Mouse (Mus musculus) frontal cortex, adult (tissue): ENCODE results near the gene Angptl2.
A peak's percentile ranks its signal among the peaks of the same experiment; 100 is the strongest.
"Not testable (repeated sequence)": the region's sequence is repeated elsewhere in the genome, so short reads cannot be mapped to it uniquely, and the experiment has no call there.

Source experiments
- ATAC-seq: cut with Nextera tagmentation; 2 replicates; pipeline ENCODE4 v1.9.2; 2017; ENCODE audit warnings: mild to moderate bottlenecking, moderate library complexity, mixed read lengths; ENCODE audit not compliant: low TSS enrichment

The Angptl2 gene

DNA sequence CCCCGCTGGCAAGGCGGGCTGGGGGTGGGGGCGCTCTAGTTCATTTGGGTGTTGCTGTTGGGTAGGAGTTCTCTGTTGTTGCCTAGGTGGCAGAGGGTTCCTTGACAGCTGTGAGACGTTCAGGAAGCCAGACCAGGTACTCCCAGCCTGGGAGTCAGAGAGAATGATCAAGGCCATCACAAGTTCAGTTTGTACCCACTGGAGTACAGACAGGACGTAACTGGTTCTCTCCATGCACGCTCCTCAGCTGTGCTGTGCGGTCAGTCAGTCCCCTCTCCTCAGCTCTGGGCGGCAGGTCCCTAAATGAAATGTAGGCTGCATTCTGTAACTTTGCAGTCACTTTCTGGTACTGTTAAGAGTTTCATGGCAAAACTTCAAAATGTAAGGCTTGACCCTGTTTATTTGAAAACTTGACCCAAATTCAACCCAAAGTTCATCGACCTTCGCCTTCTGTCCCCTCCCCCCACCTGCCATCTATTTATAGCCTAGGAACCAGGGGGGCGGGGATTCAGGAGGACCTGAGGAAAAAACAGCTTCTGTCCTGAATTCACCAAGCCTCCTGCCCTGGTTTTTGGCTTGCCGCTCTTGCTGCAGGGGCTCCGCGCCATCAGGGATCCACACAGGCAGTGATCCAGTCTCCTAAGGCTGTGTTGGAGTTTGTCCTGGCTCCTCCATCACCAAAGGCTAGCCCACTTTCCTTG is 15.4 kb upstream of the Angptl2 start:
- no peak for ATAC-seq

DNA sequence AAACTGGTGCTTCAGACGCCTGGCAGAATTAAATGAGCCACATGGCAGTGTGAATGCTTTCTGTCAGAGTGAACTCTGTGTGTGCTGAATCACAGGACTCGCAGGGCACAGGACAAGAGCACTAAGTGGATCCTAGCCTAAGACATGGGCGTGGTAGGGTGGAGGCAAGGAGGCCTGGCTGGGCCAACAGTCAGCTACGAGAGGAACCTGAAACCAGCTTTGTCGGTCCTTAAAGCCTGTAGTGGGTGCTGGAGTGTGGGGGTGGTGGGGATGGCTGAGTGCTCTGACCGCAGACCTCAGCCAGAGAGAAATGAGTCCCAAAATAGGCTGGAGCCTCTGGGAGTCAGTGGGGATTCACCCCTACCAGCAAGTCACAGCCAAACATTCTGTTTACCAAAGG is 12.6 kb upstream of the Angptl2 start:
- no peak for ATAC-seq

DNA sequence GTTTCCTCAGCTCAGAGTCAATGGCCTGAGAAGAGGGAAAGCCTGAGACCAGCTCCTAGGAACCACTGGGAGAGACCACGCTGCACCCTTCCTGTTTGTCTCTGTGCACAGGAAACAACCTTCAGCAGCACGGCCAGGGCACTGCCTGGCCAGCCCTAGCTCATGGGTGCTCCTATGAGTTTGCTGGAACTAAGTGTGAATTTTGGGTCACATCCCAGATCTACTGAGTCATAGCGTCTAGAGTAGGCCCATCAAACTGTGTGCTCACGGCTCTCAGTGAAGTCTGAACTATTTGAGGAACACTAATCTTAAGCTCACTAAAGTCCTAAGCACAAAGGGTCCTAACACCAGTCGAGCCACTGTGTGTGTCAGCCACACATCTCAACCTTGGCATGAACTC is 10.9 kb upstream of the Angptl2 start:
- ATAC-seq: peak; percentile 35; the same call in 1 of the 2 replicates

DNA sequence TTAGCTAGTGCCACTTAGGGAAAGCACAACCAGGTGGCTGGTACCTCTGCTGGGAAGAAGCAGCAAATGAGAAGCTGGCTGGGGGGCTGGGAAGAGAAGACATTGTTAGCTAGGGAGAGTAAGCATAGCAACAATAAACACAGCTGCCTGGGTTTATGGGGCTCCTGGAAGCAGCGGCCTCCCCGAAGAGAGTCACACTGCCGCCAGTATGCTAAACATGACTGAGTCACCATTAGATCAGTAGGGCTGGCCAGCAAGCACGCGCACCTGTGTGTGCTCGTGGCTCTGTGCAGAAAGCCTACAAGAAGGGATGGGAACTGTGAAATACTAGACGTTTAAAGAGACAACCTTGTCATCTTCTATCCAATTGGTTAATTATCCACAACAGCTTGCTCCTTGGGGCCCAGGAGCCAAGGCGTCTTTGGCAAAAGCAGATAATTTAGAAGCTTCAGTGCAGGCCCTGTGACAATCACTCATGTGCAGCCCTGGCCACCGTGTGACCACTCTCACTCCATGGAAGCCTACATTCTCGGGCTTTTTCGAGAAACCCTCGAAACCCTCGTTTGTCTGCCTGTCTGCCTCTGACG is 9.8 kb upstream of the Angptl2 start:
- ATAC-seq: peak; percentile 58; the same call in 1 of the 2 replicates

DNA sequence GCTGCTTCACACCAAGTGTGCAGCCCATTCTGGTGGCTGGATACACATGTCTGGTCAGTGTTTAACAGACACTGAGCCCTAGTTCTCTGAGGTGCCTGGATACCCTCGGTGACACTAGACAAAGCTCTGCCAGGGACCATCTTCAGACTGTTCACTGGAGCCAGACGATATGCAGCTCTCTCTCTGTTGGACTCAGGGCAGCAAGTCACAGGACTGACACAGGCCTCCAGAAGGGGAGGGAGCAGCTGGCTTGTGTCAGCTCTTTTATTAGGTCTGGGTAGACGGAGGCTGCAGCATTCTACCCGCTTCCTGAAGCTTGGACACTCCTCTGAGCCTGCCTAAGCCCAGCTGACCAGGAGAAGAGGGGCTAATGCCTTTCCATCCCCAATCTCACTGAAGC is 8.8 kb upstream of the Angptl2 start:
- ATAC-seq: no peak

DNA sequence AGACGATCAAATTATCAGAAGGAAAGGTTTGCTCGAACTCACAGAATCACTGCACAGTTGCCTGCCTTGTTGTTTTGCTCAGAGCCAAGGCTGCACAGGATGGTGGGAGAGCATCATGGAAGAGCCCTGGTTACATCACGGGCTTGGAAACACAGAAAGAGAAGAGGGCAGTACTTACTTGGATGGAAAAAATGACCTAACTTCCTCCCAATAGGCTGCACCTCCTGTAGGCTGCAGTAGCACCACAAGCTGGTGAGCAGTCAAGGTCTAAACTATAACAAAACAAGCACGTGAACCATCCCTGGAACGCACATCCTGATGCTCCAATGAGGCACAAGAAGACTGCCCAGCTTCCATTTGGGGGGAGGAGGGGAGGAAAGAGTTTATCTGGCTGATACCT is 7.7 kb upstream of the Angptl2 start:
- ATAC-seq: no peak

DNA sequence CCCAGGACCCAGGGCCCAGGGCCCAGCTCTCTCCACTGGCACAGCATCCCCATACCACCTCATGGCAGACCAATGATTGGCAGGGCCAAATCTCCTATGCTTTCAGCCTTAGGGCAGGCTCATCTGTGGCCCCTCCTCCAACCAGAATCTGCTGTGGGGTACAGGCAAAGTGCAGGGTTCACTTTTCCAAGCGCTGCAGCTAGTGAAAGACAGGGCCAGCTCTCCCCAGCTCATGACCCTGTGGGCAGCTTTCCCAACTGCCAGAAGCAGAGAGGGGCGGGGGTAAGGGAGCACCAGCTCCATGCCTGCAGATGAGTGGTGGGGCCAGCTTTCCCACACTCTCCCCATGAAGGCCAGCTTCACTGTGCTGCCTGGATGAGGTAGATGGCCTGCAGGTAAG is 5.0 kb upstream of the Angptl2 start:
- ATAC-seq: no peak

DNA sequence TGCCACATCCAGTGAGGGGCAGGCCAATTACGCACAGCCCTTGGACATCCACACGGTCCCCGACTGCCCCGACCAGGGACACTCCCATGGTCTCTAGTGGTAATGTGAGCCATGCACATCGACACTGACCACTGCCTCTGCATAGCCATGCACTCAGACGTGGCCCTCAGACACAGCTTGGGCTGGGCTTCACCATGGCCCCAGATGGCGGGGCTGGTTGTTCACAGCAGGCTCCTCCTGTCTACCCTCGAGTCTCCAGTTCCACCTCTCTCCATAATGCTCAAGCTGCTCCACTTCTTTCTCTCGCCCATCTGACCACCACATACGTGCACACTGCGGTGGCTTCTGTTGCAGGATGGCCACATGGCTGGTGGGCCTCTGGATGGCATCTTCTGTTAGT is 4.6 kb upstream of the Angptl2 start:
- not testable (repeated sequence) for ATAC-seq

DNA sequence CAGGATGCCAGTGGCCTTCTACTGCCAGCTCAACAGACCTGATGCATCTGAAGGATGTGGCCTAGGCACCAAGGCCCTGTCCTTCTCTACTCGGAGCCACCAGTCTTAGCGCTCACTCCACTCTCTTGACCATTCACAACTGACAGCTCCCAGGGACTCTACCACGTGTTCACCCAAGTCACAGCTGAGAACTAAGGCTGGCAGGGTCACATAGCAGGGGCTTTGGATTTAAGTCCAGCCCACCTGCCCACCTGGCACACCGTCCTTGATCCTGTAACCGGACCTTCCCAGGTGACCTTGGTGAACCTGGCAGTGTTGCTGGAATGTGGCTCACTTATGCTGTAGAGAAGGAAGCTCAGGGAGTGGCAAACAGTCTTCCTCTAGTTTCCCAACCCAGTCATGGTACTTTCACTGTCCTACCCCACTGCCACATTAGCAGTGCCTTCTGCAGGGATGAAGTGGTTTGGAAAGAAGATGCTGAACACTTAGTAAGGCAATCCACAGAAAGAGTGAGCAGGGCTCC is 631 bp upstream of the Angptl2 start:
- ATAC-seq: no peak

DNA sequence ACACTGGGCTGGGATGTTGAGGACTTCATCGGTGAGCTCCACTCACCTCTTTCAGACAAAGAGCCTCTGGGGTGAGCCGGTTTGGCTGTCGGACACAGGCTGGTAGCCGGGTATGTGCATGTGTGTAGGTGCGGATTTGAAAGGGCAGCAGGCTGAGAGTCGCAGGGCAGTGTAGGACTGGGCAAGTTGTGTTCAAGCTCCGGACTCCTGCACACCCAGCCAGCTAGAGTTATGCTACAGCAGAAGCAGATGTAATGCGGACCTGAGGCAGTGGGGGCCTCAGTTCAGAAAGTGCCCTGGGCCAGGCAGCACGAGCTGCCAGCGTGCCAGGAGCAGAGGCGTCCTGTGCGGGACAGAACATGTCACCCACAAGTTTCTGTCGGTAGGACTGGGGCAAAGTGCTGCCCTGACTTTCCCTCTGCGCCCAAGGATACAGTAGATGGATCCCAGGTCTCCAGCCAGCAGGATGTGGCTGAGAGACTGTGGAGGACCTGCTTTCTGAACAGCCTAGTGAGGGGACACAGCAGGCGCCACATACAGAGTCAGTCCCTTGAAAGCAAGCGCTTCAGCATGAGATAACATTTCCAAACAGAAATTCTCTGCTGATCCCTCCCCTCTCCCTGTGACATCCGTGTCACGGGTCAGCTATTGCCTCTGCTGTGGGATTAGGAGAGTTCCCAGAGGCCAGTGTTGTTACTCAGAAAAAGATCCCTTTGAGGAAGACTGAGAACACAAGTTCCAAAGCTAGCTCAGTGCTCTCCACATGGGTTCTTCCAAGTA is 966 bp downstream of the Angptl2 start:
- no peak for ATAC-seq

DNA sequence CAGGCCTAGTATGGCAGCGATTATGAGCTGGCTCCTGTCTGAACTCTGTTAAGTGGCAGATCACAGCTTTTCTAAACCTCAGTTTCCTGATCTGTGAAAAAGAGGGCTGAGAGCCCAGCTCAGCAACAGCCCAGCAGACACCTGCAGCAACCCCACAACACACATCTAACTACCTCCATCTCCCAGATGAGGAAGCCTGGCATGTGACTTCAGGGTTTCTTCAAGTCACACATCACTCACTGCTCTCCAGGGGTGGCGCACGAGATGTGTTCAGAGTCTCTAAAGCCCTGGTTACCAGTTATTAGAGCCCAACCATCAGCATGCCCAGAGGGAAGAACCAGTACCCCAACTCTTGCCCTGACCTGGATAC is 1.5 kb downstream of the Angptl2 start:
- ATAC-seq: no peak

DNA sequence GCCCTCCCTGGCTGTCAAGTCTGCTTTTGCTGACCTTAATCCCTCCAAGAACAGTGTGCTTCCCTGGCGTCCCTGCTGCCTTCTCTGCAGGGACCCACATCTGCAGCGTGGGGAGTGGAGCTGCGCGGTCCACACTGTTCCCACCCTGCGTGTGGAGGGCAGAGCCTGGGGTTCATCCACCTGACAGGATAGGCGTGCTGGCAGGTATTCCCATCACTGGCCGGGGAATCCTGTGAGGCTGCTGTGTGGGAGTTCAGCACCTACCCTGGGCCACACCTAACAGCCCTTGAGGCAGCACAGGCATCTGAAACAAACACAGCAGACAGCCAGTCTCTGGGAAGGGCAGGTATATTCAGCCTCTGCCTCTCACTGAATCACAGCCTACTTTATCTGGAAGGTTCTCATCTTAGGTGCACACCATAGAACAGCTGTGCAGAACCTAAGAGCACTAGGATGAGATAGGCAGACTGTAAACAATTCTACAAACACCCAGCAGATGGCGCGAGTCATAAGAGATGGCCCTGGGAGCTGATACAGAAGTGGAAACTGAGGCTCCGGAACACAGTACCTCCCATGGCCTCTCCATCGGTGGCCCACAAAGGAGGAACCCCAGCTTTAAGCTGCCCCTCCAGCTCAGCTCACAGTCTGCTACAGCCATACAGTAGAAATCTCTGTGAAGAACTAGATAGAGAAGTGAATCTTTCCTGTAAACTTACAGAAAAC is 3.2 kb downstream of the Angptl2 start:
- no peak for ATAC-seq

DNA sequence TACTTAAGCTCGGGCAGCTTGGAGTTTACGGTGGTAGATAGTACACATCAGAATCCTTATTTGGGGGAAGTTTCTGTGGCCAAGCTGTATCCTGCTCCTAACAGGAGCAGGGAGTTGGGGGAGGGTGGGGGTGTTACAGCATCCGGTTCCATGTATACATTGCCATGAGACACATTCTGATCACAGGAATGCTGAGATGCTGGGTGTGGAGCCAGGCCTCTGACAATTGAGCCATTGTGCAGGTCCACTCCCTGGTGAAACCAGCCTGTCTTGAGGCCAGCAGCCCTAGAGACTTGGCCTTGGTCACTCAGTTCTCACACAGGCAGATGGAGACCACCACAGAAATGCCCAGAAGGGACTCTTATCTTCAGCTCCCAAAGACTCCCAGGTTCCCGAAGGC is 3.8 kb downstream of the Angptl2 start:
- ATAC-seq: no peak

DNA sequence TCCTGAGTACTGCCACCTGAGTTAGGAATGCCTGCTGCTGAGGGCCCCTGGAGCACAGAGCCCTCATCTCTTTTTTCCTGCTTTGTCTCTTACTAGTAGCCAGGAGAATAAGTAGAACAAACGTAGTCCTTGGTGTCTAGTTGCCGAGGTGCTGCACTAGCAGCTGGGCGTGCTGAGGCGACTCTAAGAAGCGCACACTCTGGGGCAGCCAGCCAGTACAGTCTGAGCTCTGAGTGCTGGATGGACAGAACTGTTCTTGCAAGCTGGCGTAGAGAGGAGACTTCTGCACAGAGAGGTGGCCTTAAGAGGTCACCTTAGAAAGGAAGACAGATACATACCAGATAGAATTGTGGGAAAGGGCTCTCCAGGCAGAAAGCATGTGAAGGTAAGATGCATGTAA is 4.4 kb downstream of the Angptl2 start:
- ATAC-seq: peak; percentile 18; the same call in 1 of the 2 replicates

DNA sequence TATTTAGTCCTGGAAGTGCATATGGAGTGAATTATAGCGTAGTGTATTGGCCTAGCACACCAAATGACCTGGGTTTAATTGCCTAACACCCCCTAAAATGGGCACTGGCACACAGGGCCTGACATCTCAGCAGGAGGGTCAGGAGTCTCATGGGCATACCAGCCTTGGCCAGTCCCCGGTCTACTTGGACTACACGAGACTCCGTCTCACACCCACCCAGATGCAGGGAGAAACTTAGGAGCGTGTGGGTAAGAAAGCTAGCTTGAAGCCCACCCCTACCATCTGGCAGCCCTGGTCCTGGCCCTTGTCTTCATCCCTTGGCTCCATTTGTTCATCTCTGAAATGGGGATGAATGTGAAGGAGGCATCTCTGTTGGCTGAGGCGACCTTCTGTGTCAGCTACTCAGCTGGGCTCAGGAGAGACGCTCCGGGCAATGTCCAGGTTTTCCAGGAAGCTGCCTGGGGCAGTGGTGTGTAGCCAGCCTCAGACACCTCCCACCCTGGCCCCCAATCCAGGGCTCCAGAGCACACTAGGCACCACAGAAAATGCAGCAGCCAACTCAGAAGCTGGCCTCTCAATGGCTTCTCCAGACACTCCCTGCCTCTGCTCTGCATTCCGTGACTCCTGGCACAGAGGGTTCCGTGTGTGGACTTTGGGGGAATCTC is 4.9 kb downstream of the Angptl2 start:
- peak; percentile 8 for ATAC-seq

DNA sequence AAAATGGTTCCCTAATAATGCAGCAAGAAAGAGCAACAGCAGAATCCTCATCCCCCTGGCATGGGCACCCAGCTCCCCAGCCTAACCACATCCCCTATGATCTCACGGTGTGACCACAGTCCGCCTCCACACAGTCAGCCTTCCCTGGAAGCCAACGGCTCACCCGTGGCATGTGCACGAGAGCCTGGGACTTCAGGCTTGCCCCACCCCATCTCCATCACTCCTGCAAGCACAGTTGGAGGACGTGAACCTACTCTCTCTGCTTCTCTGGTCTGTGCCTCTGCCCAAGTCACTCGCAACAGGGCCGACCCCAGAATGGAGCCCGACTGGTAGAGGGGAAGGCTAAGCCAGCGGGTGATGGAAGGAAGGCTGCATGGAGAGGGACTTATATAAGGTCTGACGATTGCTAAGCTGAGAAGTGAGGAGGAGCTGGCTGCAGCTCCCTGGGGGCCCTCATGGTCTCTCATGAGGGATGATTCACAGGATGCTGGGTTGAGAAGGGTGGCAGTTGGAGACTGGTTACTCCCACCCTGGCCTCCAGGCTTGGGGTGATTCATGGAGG is 5.6 kb downstream of the Angptl2 start:
- ATAC-seq: peak; percentile 67

DNA sequence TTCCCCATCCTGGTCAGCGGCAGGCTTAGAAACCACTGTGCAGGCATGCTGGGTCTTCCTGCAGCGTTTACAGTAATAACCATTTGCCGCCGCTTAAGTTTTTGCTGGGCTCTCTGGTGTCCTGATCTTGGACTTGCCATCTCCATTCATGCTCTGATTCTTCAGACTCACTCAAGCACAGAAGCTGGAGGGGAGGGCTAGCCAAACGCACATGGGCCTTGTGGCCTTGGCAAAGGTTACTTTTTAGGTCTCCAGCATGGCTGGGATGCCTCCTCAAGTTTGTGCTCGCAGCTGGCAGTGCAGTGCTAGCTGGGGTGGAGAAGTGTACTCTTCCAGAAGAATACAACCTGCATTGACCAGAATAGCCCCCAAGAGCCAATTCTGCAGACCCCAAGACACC is 6.6 kb downstream of the Angptl2 start:
- ATAC-seq: no peak

DNA sequence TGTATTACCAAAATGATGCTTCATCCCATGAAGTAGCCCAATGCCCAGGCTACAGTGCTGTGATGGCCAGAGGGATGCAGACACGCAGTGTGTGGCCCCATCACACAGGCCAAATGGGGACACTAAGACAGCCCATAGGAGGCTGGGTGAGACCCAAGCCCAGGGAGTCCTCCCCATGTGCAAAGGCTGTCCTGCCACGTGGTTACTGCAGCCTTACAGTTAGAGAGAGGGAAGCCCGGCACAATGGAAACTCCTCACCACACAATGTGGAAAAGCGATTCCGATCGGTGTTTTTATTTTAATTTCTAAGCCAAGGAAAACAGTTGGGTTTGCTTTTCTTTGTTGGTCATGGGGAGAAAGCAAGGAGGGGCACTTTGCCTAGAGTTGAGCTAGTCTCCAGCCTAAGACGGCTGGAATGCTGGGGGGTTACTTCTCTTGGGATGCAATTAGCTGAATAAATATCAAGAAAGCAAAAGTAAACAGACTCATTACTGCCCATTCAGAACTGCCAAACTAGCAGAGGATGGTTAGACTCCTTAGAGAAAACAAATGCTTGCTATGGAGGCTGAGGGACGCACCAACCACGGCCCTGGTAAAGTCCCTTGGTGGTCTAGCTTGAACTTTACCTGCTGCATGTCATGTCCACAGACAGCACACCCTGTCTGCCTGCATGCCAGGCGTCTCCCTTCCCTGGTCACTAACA is 7.9 kb downstream of the Angptl2 start:
- no peak for ATAC-seq

DNA sequence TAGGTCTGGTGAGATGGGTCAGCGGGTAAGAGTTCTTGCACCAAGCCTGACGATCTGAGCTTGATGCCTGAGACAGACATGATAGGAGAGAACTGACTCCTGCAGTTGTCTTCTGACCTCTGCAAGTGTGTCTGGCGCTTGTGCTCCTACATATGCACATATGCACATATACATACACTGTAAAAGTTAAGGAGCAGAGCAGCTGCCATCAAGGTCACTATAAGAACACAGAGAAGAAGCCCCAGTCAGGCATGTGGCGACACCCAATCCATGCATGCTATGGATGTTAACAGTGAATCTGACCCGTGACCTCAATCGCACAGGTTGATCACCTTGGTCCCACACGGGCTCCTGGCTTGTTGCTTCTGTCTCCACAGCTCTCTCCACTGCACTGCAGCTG is 10.1 kb downstream of the Angptl2 start:
- no peak for ATAC-seq

DNA sequence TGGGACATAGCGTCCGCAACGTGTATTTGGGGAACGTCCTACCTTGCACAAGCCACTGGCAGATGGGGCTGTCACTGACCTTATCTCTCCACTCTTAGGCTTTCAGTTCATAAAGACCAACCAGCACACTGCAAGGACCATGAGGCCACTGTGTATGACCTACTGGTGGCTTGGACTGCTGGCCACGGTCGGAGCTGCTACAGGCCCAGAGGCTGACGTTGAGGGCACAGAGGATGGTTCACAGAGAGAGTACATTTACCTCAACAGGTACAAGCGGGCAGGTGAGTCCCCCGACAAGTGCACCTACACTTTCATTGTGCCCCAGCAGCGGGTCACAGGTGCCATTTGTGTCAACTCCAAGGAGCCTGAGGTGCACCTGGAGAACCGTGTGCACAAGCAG is 12.2 kb downstream of the Angptl2 start:
- no peak for ATAC-seq

DNA sequence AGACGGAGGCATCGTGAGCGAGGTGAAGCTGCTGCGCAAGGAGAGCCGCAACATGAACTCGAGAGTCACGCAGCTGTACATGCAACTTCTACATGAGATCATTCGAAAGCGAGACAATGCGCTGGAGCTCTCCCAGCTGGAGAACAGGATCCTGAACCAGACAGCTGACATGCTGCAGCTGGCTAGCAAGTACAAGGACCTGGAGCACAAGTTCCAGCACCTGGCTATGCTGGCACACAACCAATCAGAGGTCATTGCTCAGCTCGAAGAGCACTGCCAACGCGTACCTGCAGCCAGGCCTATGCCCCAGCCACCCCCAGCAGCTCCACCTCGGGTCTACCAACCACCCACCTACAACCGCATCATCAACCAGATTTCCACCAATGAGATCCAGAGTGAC is 12.7 kb downstream of the Angptl2 start:
- ATAC-seq: no peak
